8 mouse cellular contexts compared by ENCODE assay signal in genomic region chr7:4915669-4916416, GRCm38 (mm10). TPM values are rescaled to one million over a fixed set of nuclear protein-coding genes. Genes with fewer than 3 reads are reported as not detected.
DNase-seq lines count a peak whose midpoint lies in the region; ATAC-seq and TF ChIP-seq lines count a peak whose summit lies in the region.

No protein-coding gene starts in this region.

- peak; percentile 30 for ATAC-seq in CD4-positive, CD25-positive, alpha-beta regulatory T cell, adult 4 months
- ATAC-seq in hindbrain, embryonic 13.5 days (ENCODE audit: low FRiP score): peak; percentile 43
- ATAC-seq in liver, postnatal 0 days: peak; percentile 41

- H3K4me2 ChIP-seq in hindbrain, embryonic 13.5 days: peak overlapping the region; percentile 77
- peak overlapping the region; percentile 91 for H3K4me2 ChIP-seq in liver, postnatal 0 days (ENCODE audit: low read depth, low read length)

- peak overlapping the region; percentile 92 for H3K9ac ChIP-seq in heart, adult 2 months (ENCODE audit: low read depth, low read length)
- peak overlapping the region; percentile 89 for H3K9ac ChIP-seq in hindbrain, embryonic 13.5 days
- H3K9ac ChIP-seq in liver, postnatal 0 days (replicated peaks): peak overlapping the region; percentile 92

- peak overlapping the region; percentile 97 for H3K27ac ChIP-seq in heart, adult 2 months
- peak overlapping the region; percentile 99 for H3K27ac ChIP-seq in hindbrain, embryonic 13.5 days
- peak overlapping the region; percentile 94 for H3K27ac ChIP-seq in liver, postnatal 0 days (ENCODE audit: low read depth)

- peak overlapping the region; percentile 92 for H3K4me3 ChIP-seq in heart, adult 2 months
- peak overlapping the region; percentile 62 for H3K4me3 ChIP-seq in hindbrain, embryonic 13.5 days
- peak overlapping the region; percentile 84 for H3K4me3 ChIP-seq in liver, postnatal 0 days (ENCODE audit: low read depth, low read length)

- DNase-seq in heart, adult 2 months: no peak
- DNase-seq in heart, adult 11 months: no peak
- peak; percentile 40 to 58 for DNase-seq in cerebellum, postnatal 36 days
- DNase-seq in liver, postnatal 0 days: no peak
- peak; percentile 46 to 47 for DNase-seq in spleen, postnatal 10 days (ENCODE audit: low spot score in 2 of 2)
- no peak for DNase-seq in urinary bladder, postnatal 10 days (ENCODE audit: low spot score)

- WGBS in heart, adult 2 months: 15% methylated on average over 14 of the region's 14 CpGs
- 14% methylated on average over 14 of the region's 14 CpGs for WGBS in hindbrain, embryonic 13.5 days
- 16% methylated on average over 14 of the region's 14 CpGs for WGBS in liver, postnatal 0 days (ENCODE audit: insufficient replicate concordance)

- TF ChIP-seq POLR2A in heart, adult 2 months (IDR thresholded peaks at IDR 0.05; ENCODE audit: insufficient read depth, low read depth, low read length): no peak

- no peaks in the 10 kb centered on the region for H3K27me3 ChIP-seq in heart, adult 2 months (ENCODE audit: control insufficient read depth, insufficient read depth, low read length)
- H3K27me3 ChIP-seq in hindbrain, embryonic 13.5 days: no peaks in the 10 kb centered on the region
- H3K27me3 ChIP-seq in liver, postnatal 0 days (ENCODE audit: insufficient read depth, low read length): no peaks in the 10 kb centered on the region

- intact Hi-C loops in heart, adult 2 months (cut with DNase I): loop anchor here (1.0 to 10.0 kb wide), 5 partner anchors 49 to 771 kb away; partner anchors contain the start of genes Ppp1r12c and Ppp6r1

- H3K79me2 ChIP-seq in heart, adult 2 months (replicated peaks; ENCODE audit: control insufficient read depth, insufficient read depth, low read length): no peaks in the 10 kb centered on the region; the same call in 1 of the 2 replicates

- TF ChIP-seq CTCF in heart, adult 2 months (IDR thresholded peaks at IDR 0.05): no peak
- TF ChIP-seq CTCF in liver, postnatal 0 days (IDR thresholded peaks at IDR 0.05; ENCODE audit: low read depth): no peak

- peaks cover 3% of the 10 kb centered on the region; the same call in 1 of the 2 replicates for H3K4me1 ChIP-seq in heart, adult 2 months (ENCODE audit: control insufficient read depth, insufficient read depth, low read length)
- peaks cover 34% of the 10 kb centered on the region for H3K4me1 ChIP-seq in hindbrain, embryonic 13.5 days (replicated peaks)
- peaks cover 20% of the 10 kb centered on the region for H3K4me1 ChIP-seq in liver, postnatal 0 days (ENCODE audit: insufficient read depth)

- no peaks in the 10 kb centered on the region for H3K36me3 ChIP-seq in heart, adult 2 months (ENCODE audit: control insufficient read depth, insufficient read depth, low read length)
- H3K36me3 ChIP-seq in hindbrain, embryonic 13.5 days: peaks cover 31% of the 10 kb centered on the region
- peaks cover 26% of the 10 kb centered on the region for H3K36me3 ChIP-seq in liver, postnatal 0 days (replicated peaks; ENCODE audit: insufficient read depth, low read length)

- H3K9me3 ChIP-seq in hindbrain, embryonic 13.5 days: no peaks in the 10 kb centered on the region
- no peaks in the 10 kb centered on the region for H3K9me3 ChIP-seq in liver, postnatal 0 days (ENCODE audit: low read length)

- no peak for TF ChIP-seq EP300 in heart, adult 2 months (IDR thresholded peaks at IDR 0.05; ENCODE audit: insufficient read depth, low read depth, low read length)
- 0 out of 2 replicates have a peak, but pooled peaks have one; percentile 5 for TF ChIP-seq EP300 in liver, postnatal 0 days (IDR thresholded peaks at IDR 0.05; ENCODE audit: low read depth)

RNA-seq across cellular contexts. Expression of gene Zfp628, which starts 0.8 kb away (rescaled TPM):
- 1 to 10 TPM; 6.8 to 9.4 TPM for total RNA-seq in heart, adult 2 months (2021)
- 6.1 and 7.5 TPM in 2 replicates for polyA plus RNA-seq in heart, adult 2 months (2012; rRNA removed)
- polyA plus RNA-seq in CD4-positive, CD25-positive, alpha-beta regulatory T cell, adult 4 months (2017; shearing (Covaris generic)): 1 to 10 TPM in 1 of 2 experiments, under 1 TPM in 1; 0.99 to 1.5 TPM
- polyA plus RNA-seq in hindbrain, embryonic 13.5 days (2015; fragmentation: Nextera tagmentation; extraction: Ambion mirVana): 3.6 and 4.9 TPM in 2 replicates
- 0.90 and 1.0 TPM in 2 replicates for polyA plus RNA-seq in liver, postnatal 0 days (2015; fragmentation: Nextera tagmentation; extraction: Ambion mirVana)

RNA-seq across cellular contexts. Expression of gene Nat14, which starts 6.0 kb away (rescaled TPM):
- 1 to 10 TPM; 5.6 to 5.8 TPM for total RNA-seq in heart, adult 2 months (2021)
- polyA plus RNA-seq in heart, adult 2 months (2012; rRNA removed): 3.5 TPM in 2 replicates
- under 1 TPM in 1 of 2 experiments, not detected in 1; 0.61 TPM for polyA plus RNA-seq in CD4-positive, CD25-positive, alpha-beta regulatory T cell, adult 4 months (2017; shearing (Covaris generic))
- 25.4 and 27.7 TPM in 2 replicates for polyA plus RNA-seq in hindbrain, embryonic 13.5 days (2015; fragmentation: Nextera tagmentation; extraction: Ambion mirVana)
- 0.09 and 0.20 TPM in 2 replicates for polyA plus RNA-seq in liver, postnatal 0 days (2015; fragmentation: Nextera tagmentation; extraction: Ambion mirVana)

RNA-seq across cellular contexts. Expression of gene Gm36210, which starts 9.5 kb away (rescaled TPM):
- total RNA-seq in heart, adult 2 months (2021): under 1 TPM in 1 of 2 experiments, not detected in 1; 0.18 TPM
- polyA plus RNA-seq in heart, adult 2 months (2012; rRNA removed): 0.20 and 0.29 TPM in 2 replicates
- polyA plus RNA-seq in CD4-positive, CD25-positive, alpha-beta regulatory T cell, adult 4 months (2017; shearing (Covaris generic)): not detected
- 0.26 and 0.45 TPM in 2 replicates for polyA plus RNA-seq in hindbrain, embryonic 13.5 days (2015; fragmentation: Nextera tagmentation; extraction: Ambion mirVana)
- polyA plus RNA-seq in liver, postnatal 0 days (2015; fragmentation: Nextera tagmentation; extraction: Ambion mirVana): not detected in 2 replicates

RNA-seq across cellular contexts. Expression of gene Ssc5d, which starts 9.7 kb away (rescaled TPM):
- 1 to 10 TPM; 1.7 to 2.9 TPM for total RNA-seq in heart, adult 2 months (2021)
- polyA plus RNA-seq in heart, adult 2 months (2012; rRNA removed): 5.9 and 6.4 TPM in 2 replicates
- polyA plus RNA-seq in CD4-positive, CD25-positive, alpha-beta regulatory T cell, adult 4 months (2017; shearing (Covaris generic)): under 1 TPM in 1 of 2 experiments, not detected in 1; 0.12 TPM
- polyA plus RNA-seq in hindbrain, embryonic 13.5 days (2015; fragmentation: Nextera tagmentation; extraction: Ambion mirVana): 0.73 and 1.3 TPM in 2 replicates
- polyA plus RNA-seq in liver, postnatal 0 days (2015; fragmentation: Nextera tagmentation; extraction: Ambion mirVana): 0.06 TPM in 2 replicates

RNA-seq across cellular contexts. Expression of gene Isoc2a, which starts 38.9 kb away (rescaled TPM):
- total RNA-seq in heart, adult 2 months (2021): 10 to 100 TPM; 48.9 to 55.5 TPM
- 29.3 and 30.6 TPM in 2 replicates for polyA plus RNA-seq in heart, adult 2 months (2012; rRNA removed)
- polyA plus RNA-seq in CD4-positive, CD25-positive, alpha-beta regulatory T cell, adult 4 months (2017; shearing (Covaris generic)): under 1 TPM; 0.35 to 0.47 TPM
- 0.75 and 0.78 TPM in 2 replicates for polyA plus RNA-seq in hindbrain, embryonic 13.5 days (2015; fragmentation: Nextera tagmentation; extraction: Ambion mirVana)
- polyA plus RNA-seq in liver, postnatal 0 days (2015; fragmentation: Nextera tagmentation; extraction: Ambion mirVana): 2.3 and 2.4 TPM in 2 replicates

Comparison
In these comparisons a context has a peak if more than half of its experiments do, and no peak if none do; other contexts are left out.
1. DNase-seq: peak in cerebellum, postnatal 36 days (2 of 2) and spleen, postnatal 10 days (2 of 2); none in heart, adult 2 months (0 of 2), heart, adult 11 months (single experiment), liver, postnatal 0 days (single experiment) and urinary bladder, postnatal 10 days (single experiment).
2. Peak in every context shown above with its lines, with median percentiles within 50 percentile points of each other: H3K27ac ChIP-seq, H3K4me3 ChIP-seq, H3K9ac ChIP-seq and ATAC-seq.